Comparison of ENCODE assay signal across 26 mouse cellular contexts in genomic region chr13:102036819-102037624, GRCm38 (mm10).
DNase-seq lines count a peak whose midpoint lies in the region; ATAC-seq and TF ChIP-seq lines count a peak whose summit lies in the region.
"Had no signal": no experiment of that assay in that cellular context is flagged by ENCODE, and none has a peak within 500 bp of the region (broad histone marks: within the 10 kb centered on the region; RNA-seq: fewer than 3 reads in every experiment).

No protein-coding gene starts in this region.

- no peaks in the 10 kb centered on the region for H3K36me3 ChIP-seq in heart, embryonic 16.5 days (ENCODE audit: control insufficient read depth, insufficient read depth)
- no peaks in the 10 kb centered on the region for H3K36me3 ChIP-seq in stomach, embryonic 15.5 days
- no peaks in the 10 kb centered on the region for H3K36me3 ChIP-seq in stomach, postnatal 0 days (ENCODE audit: control insufficient read depth, insufficient read depth, low read length)
- no peaks in the 10 kb centered on the region for H3K36me3 ChIP-seq in intestine, embryonic 16.5 days (ENCODE audit: control insufficient read depth, insufficient read depth, low read length)
- H3K36me3 ChIP-seq in small intestine, adult 2 months (ENCODE audit: control insufficient read depth, insufficient read depth, low read length): no peaks in the 10 kb centered on the region
- H3K36me3 ChIP-seq: embryonic facial prominence, embryonic 10.5 days; embryonic facial prominence, embryonic 15.5 days; hindbrain, embryonic 12.5 days; limb, embryonic 13.5 days; lung, embryonic 15.5 days had no signal

- no peak overlapping the region for H3K27ac ChIP-seq in heart, embryonic 16.5 days (ENCODE audit: low read length)
- no peak overlapping the region for H3K27ac ChIP-seq in stomach, embryonic 15.5 days
- H3K27ac ChIP-seq in stomach, postnatal 0 days (replicated peaks): no peak overlapping the region
- peak overlapping the region; percentile 24; the same call in 1 of the 2 replicates for H3K27ac ChIP-seq in intestine, embryonic 16.5 days (ENCODE audit: low read length)
- peak overlapping the region; percentile 77 for H3K27ac ChIP-seq in small intestine, adult 2 months (ENCODE audit: insufficient read depth, low read depth, low read length)
- H3K27ac ChIP-seq: embryonic facial prominence, embryonic 10.5 days; embryonic facial prominence, embryonic 15.5 days; forebrain, embryonic 13.5 days; hindbrain, embryonic 12.5 days; hindbrain, postnatal 0 days; left cerebral cortex, adult 2 months; limb, embryonic 13.5 days; lung, embryonic 15.5 days had no signal

- no peak for ATAC-seq in heart, embryonic 16.5 days (replicated peaks; ENCODE audit: extremely low read depth, insufficient read depth, low FRiP score)
- peak; percentile 58 for ATAC-seq in stomach, embryonic 15.5 days (ENCODE audit: insufficient read depth, low FRiP score, low read depth)
- ATAC-seq in stomach, postnatal 0 days (ENCODE audit: low FRiP score, low TSS enrichment): no peak
- peak; percentile 93 for ATAC-seq in intestine, embryonic 16.5 days
- ATAC-seq: forebrain, embryonic 13.5 days; hindbrain, postnatal 0 days; midbrain, embryonic 16.5 days had no signal

- H3K4me3 ChIP-seq in heart, embryonic 16.5 days (ENCODE audit: low read length): no peak overlapping the region
- H3K4me3 ChIP-seq in stomach, embryonic 15.5 days (replicated peaks): no peak overlapping the region
- H3K4me3 ChIP-seq in stomach, postnatal 0 days (ENCODE audit: low read depth, low read length): no peak overlapping the region
- no peak overlapping the region for H3K4me3 ChIP-seq in intestine, embryonic 16.5 days (ENCODE audit: low read length)
- H3K4me3 ChIP-seq in small intestine, adult 2 months (ENCODE audit: low read depth, low read length): no peak overlapping the region
- H3K4me3 ChIP-seq: embryonic facial prominence, embryonic 10.5 days; embryonic facial prominence, embryonic 15.5 days; forebrain, embryonic 13.5 days; hindbrain, embryonic 12.5 days; left cerebral cortex, adult 2 months; limb, embryonic 13.5 days; lung, embryonic 15.5 days; megakaryocyte, embryonic 14.5 days had no signal

- no peaks in the 10 kb centered on the region for H3K27me3 ChIP-seq in heart, embryonic 16.5 days (ENCODE audit: control insufficient read depth, insufficient read depth, low read length)
- no peaks in the 10 kb centered on the region for H3K27me3 ChIP-seq in stomach, embryonic 15.5 days (replicated peaks)
- no peaks in the 10 kb centered on the region for H3K27me3 ChIP-seq in stomach, postnatal 0 days (ENCODE audit: control insufficient read depth, insufficient read depth, low read length)
- no peaks in the 10 kb centered on the region for H3K27me3 ChIP-seq in intestine, embryonic 16.5 days (replicated peaks; ENCODE audit: control insufficient read depth, insufficient read depth, low read length)
- no peaks in the 10 kb centered on the region for H3K27me3 ChIP-seq in small intestine, adult 2 months (ENCODE audit: control insufficient read depth, insufficient read depth, low read length)
- H3K27me3 ChIP-seq: CH12.LX; embryonic facial prominence, embryonic 15.5 days; forebrain, embryonic 13.5 days; hindbrain, embryonic 12.5 days; limb, embryonic 13.5 days; lung, embryonic 15.5 days; megakaryocyte, embryonic 14.5 days had no signal

- TF ChIP-seq POLR2A in small intestine, adult 2 months (IDR thresholded peaks at IDR 0.05; ENCODE audit: low read depth, low read length): no peak

- H3K4me2 ChIP-seq in heart, embryonic 16.5 days (ENCODE audit: low read depth, low read length): peak overlapping the region; percentile 12; the same call in 1 of the 2 replicates
- H3K4me2 ChIP-seq in stomach, embryonic 15.5 days: no peak overlapping the region
- no peak overlapping the region for H3K4me2 ChIP-seq in stomach, postnatal 0 days (replicated peaks; ENCODE audit: low read depth)
- H3K4me2 ChIP-seq in intestine, embryonic 16.5 days (ENCODE audit: low read depth, low read length): no peak overlapping the region
- H3K4me2 ChIP-seq: embryonic facial prominence, embryonic 15.5 days; forebrain, embryonic 13.5 days; hindbrain, embryonic 12.5 days; limb, embryonic 13.5 days; liver, embryonic 11.5 days; lung, embryonic 15.5 days had no signal

- H3K9me3 ChIP-seq in heart, embryonic 16.5 days (replicated peaks; ENCODE audit: control insufficient read depth, low read length): no peaks in the 10 kb centered on the region
- H3K9me3 ChIP-seq in stomach, embryonic 15.5 days: no peaks in the 10 kb centered on the region
- H3K9me3 ChIP-seq in stomach, postnatal 0 days (ENCODE audit: control insufficient read depth, low read length): no peaks in the 10 kb centered on the region
- no peaks in the 10 kb centered on the region for H3K9me3 ChIP-seq in intestine, embryonic 16.5 days (ENCODE audit: control insufficient read depth, low read length)
- H3K9me3 ChIP-seq: embryonic facial prominence, embryonic 10.5 days; embryonic facial prominence, embryonic 15.5 days; forebrain, embryonic 13.5 days; hindbrain, embryonic 12.5 days; limb, embryonic 13.5 days; lung, embryonic 15.5 days; megakaryocyte, embryonic 14.5 days had no signal

- DNase-seq in heart, adult 18-20 months: no peak
- no peak for DNase-seq in stomach, postnatal 0 days (ENCODE audit: low spot score)
- DNase-seq in lung, postnatal 36 days: no peak
- no peak for DNase-seq in cerebellum, postnatal 10 days
- DNase-seq: adrenal gland, postnatal 14 days; cerebellum, adult 2 months; cerebellum, postnatal 25 days; gastrocnemius, postnatal 25 days; kidney, postnatal 14 days; layer of hippocampus, adult 9-11 months had no signal

- TF ChIP-seq CTCF in stomach, postnatal 0 days (IDR thresholded peaks at IDR 0.05; ENCODE audit: low read depth): no peak
- no peak for TF ChIP-seq CTCF in small intestine, adult 2 months (IDR thresholded peaks at IDR 0.05; ENCODE audit: extremely low read depth, insufficient read length, insufficient replicate concordance, low read depth, low read length)

- WGBS in heart, embryonic 16.5 days: 65% methylated on average over 7 of the region's 7 CpGs
- 67% methylated on average over 7 of the region's 7 CpGs for WGBS in stomach, embryonic 15.5 days
- 60% methylated on average over 7 of the region's 7 CpGs for WGBS in stomach, postnatal 0 days
- WGBS in intestine, embryonic 16.5 days: 56% methylated on average over 7 of the region's 7 CpGs
- WGBS in small intestine, adult 2 months: 27% methylated on average over 7 of the region's 7 CpGs

- no peak overlapping the region for H3K9ac ChIP-seq in heart, embryonic 16.5 days (ENCODE audit: low read length)
- no peak overlapping the region for H3K9ac ChIP-seq in stomach, embryonic 15.5 days
- no peak overlapping the region for H3K9ac ChIP-seq in stomach, postnatal 0 days (ENCODE audit: low read length)
- H3K9ac ChIP-seq in intestine, embryonic 16.5 days (ENCODE audit: low read depth, low read length): no peak overlapping the region
- H3K9ac ChIP-seq: embryonic facial prominence, embryonic 15.5 days; forebrain, embryonic 13.5 days; hindbrain, embryonic 12.5 days; limb, embryonic 13.5 days; lung, embryonic 15.5 days had no signal

- TF ChIP-seq EP300 in stomach, postnatal 0 days (optimal IDR thresholded peaks at IDR 0.05): no peak

- peaks cover 9% of the 10 kb centered on the region for H3K4me1 ChIP-seq in heart, embryonic 16.5 days (ENCODE audit: control insufficient read depth, insufficient read depth, low read length)
- H3K4me1 ChIP-seq in stomach, embryonic 15.5 days: no peaks in the 10 kb centered on the region
- H3K4me1 ChIP-seq in stomach, postnatal 0 days (replicated peaks; ENCODE audit: control insufficient read depth, insufficient read depth): no peaks in the 10 kb centered on the region
- H3K4me1 ChIP-seq in intestine, embryonic 16.5 days (ENCODE audit: control insufficient read depth, insufficient read depth, low read length): no peaks in the 10 kb centered on the region
- peaks cover 13% of the 10 kb centered on the region; the same call in 1 of the 2 replicates for H3K4me1 ChIP-seq in small intestine, adult 2 months (ENCODE audit: control insufficient read depth, insufficient read depth, insufficient read length, low read length)
- H3K4me1 ChIP-seq: embryonic facial prominence, embryonic 10.5 days; embryonic facial prominence, embryonic 15.5 days; forebrain, embryonic 13.5 days; hindbrain, embryonic 12.5 days; limb, embryonic 13.5 days; megakaryocyte, embryonic 14.5 days had no signal

Comparison
In these comparisons a context has a peak if more than half of its experiments do, and no peak if none do; other contexts are left out.
1. ATAC-seq: peak in stomach, embryonic 15.5 days (single experiment) and intestine, embryonic 16.5 days (single experiment); none in heart, embryonic 16.5 days (single experiment) and stomach, postnatal 0 days (single experiment).
2. H3K27ac ChIP-seq: peak in intestine, embryonic 16.5 days (single experiment) and small intestine, adult 2 months (single experiment); none in heart, embryonic 16.5 days (single experiment), stomach, embryonic 15.5 days (single experiment) and stomach, postnatal 0 days (single experiment).